Mouse (Mus musculus) Patski (cell line): ENCODE data around the gene Cox5a. TPM values are rescaled to one million over a fixed set of nuclear protein-coding genes. Genes with fewer than 3 reads are reported as not detected.

ENCODE experiments used
- ATAC-seq: fragments of 100-300 bp; one replicate; pipeline ENCODE4 v1.8.0; 2021
- CTCF ChIA-PET: fragments of 350-600 bp; sonication (Branson Sonifier 250); formaldehyde crosslinking; loops from one replicate; lab custom pipeline; 2022; ENCODE audit warnings: inconsistent platforms; lab: Charles Lee
- POLR2A ChIA-PET: fragments of 350-600 bp; sonication (Branson Sonifier 250); formaldehyde crosslinking; loops from one replicate; lab custom pipeline; 2022; ENCODE audit warnings: antibody characterized with exemption, inconsistent platforms; lab: Charles Lee
- DNase-seq: peaks from one replicate; pipeline ENCODE4 v3.0.0-alpha.2; 2011; ENCODE audit warnings: low read depth, low spot score
- H3K27me3 ChIP-seq: fragments of 371-371 bp; one replicate; pipeline ENCODE4 v1.5.1; 2021
- CTCF ChIP-seq: fragments of 100-300 bp; IDR thresholded peaks from one replicate; pipeline ENCODE4 v1.5.1; 2021
- in situ Hi-C: fragments of 300-500 bp; cut with MboI; formaldehyde crosslinking; loops from 3 replicates; pipeline ENCODE4 v1.11.1; 2018; ENCODE audit warnings: low pct_unique_long_range_greater_than_20kb, mixed read lengths
- polyA plus RNA-seq: library from polyadenylated mRNA; unstranded; gene quantifications from one replicate; pipeline ENCODE4 v1.2.3, GENCODE M21; 2021

The Cox5a gene
- polyA plus RNA-seq, 1 experiment from 2014 or later, result 1,082 TPM

DNA sequence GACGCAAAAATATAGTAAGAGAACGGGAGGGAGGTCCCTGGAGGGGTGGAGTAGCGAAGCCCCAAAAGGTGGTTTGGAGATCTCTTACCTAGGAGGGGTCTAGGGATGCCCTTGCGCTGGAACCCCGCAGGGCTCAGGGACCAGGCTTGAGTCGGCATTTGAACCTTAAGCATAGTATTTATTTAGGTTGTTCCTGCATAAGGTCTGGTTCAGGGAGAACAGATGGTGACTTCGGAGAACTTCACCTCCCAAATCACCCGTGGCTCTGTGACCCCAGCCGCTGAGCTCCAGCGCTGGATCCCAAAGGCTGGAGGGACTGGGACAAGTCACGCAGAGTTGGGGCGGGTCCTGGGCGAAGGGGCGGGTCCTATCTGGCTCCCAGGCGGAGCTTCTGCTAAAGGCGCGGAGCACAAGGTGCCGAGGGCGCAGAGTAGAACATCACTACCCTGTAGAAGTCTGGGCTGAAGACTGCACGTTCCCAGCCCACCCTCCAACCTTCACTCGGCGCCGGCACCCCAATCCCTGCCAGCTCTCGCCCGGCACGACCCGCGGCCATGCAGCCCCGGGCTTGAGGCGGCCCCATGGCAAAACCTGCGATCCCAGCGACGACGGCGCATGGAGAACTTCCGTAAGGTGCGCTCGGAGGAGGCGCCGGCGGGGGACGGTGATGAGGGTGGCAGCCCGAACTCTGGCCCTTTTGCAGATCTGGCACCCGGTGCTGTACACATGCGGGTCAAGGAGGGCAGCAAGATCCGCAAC lies 17.3 kb upstream of the Cox5a start, which contains the start of gene Rpp25:
Gene Rpp25 (plus strand): TSS at position 405 of the 759 bp plus-strand sequence.
- H3K27me3 ChIP-seq, result peaks cover 8% of the 10 kb centered on the region
- DNase-seq (no peak), ATAC-seq (no peak)
- no peak for TF ChIP-seq CTCF
- POLR2A ChIA-PET, result no interaction called here
- CTCF ChIA-PET, result no interaction called here
- in situ Hi-C loops, result no loop called here

GRCm38 (mm10) chr9:57504381-57504700 lies 16.7 kb upstream of the Cox5a start:
- H3K27me3 ChIP-seq, result peaks cover 5% of the 10 kb centered on the region
- CTCF ChIA-PET, result no interaction called here
- TF ChIP-seq CTCF, result no peak
- no peak for ATAC-seq
- POLR2A ChIA-PET, result no interaction called here
- in situ Hi-C loops, result no loop called here
- no peak for DNase-seq

DNA sequence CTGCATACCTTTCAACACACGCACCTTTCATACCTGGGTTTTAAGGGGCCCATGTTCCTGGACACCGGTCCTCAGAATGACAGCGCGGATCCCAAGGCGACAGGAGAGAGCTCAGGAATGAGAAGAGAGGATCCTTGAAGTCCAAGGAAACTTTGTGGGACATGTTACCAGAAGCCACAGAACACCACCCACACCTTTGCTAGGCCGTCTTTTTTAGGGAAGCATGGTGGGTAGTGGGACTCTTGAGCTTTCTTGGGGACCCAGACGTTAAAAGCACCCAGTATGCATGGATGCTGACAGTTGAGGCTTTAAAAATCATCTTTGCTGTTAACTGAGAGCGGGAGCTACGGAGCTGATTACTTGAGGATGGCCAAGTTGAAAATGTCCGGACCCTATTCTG lies 16.2 kb upstream of the Cox5a start:
- DNase-seq (no peak), ATAC-seq (no peak)
- no peak for TF ChIP-seq CTCF
- in situ Hi-C loops, result no loop called here
- ChIA-PET CTCF (interaction anchor here (0.7 to 2.0 kb wide), 2 partner anchors 12 to 19 kb away, joined by 3 to 9 read pairs; no protein-coding TSS in a partner anchor), POLR2A (interaction anchor here (1.3 kb wide), 1 partner anchor 9 kb away, joined by 4 read pairs; no protein-coding TSS in a partner anchor)
- H3K27me3 ChIP-seq, result peaks cover 5% of the 10 kb centered on the region

DNA sequence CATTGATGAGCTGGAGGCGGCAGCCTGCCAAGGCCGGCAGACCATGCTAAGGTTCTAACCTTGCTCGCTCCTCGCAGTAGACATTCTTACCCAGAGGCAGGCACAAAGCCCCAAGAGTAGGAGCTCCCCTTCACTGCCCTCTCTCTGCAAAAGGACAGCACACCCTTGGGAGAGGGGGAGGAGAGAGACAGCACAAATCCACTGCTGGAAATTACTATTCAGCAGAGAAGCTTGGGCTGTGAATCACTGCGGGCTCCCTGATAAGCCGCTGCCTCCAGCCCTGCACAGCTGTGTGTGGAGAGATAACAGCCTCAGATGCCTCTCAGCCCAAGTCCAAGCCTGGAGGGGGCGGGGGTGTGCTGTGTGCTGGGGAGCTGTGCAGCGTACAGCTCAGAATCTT lies 15.4 kb upstream of the Cox5a start:
- peak; percentile 67 for ATAC-seq
- POLR2A ChIA-PET, result interaction anchor here (1.3 kb wide), 1 partner anchor 9 kb away, joined by 4 read pairs; no protein-coding TSS in a partner anchor
- TF ChIP-seq CTCF, result no peak
- in situ Hi-C loops, result no loop called here
- H3K27me3 ChIP-seq, result peaks cover 5% of the 10 kb centered on the region
- CTCF ChIA-PET, result interaction anchor here (0.7 to 2.0 kb wide), 4 partner anchors 11 to 107 kb away, joined by 3 to 9 read pairs (median 3); no protein-coding TSS in a partner anchor
- DNase-seq, result no peak

DNA sequence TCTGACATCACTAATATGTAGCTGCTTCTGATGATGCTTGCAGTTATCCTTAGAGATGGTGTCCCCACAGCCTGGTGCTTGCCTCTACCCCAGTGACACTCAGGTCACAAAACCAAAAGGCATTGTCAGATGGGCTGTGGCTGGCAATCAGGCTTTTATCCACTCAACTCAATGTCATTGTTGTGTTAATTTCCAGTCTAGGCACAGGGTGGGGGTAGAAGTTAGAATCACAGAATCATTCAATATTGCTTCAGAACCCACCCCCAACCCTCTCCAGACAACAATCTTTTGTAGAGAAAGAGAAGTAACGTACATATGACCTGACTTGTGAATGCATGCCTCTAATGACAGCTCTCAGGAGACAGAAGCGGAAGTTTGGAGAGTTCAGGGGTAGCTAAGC lies 10.5 kb upstream of the Cox5a start:
- no peak for TF ChIP-seq CTCF
- no peaks in the 10 kb centered on the region for H3K27me3 ChIP-seq
- ATAC-seq (no peak), DNase-seq (no peak)
- in situ Hi-C loops, result no loop called here
- CTCF ChIA-PET, result no interaction called here
- POLR2A ChIA-PET, result no interaction called here

GRCm38 (mm10) chr9:57517113-57517512 lies 4.0 kb upstream of the Cox5a start:
- DNase-seq, result no peak
- peak; percentile 87 for TF ChIP-seq CTCF
- ChIA-PET POLR2A (interaction anchor here (0.6 kb wide), 1 partner anchor 229 kb away, joined by 3 read pairs; no protein-coding TSS in a partner anchor), CTCF (interaction anchor here (0.7 to 4.3 kb wide), 15 partner anchors 9 to 311 kb away, joined by 3 to 43 read pairs (median 3); no protein-coding TSS in a partner anchor)
- no peak for ATAC-seq
- H3K27me3 ChIP-seq, result no peaks in the 10 kb centered on the region
- in situ Hi-C loops, result no loop called here

GRCm38 (mm10) chr9:57520375-57521055 lies 559 bp upstream of the Cox5a start:
- in situ Hi-C loops, result loop anchor here (5.0 kb wide), 2 partner anchors 122 to 313 kb away; no protein-coding TSS in a partner anchor
- ATAC-seq, result peak; percentile 10
- TF ChIP-seq CTCF, result peak; percentile 44

GRCm38 (mm10) chr9:57522114-57522860 lies 1.2 kb downstream of the Cox5a start:
- in situ Hi-C loops, result loop anchor here (5.0 kb wide), 2 partner anchors 120 to 315 kb away; no protein-coding TSS in a partner anchor

More at GRCm38 (mm10) chr9:57520375-57521055, 559 bp upstream of the Cox5a start:
- ChIA-PET POLR2A (interaction anchor here (1.0 to 2.0 kb wide), 2 partner anchors 15 to 25 kb away, joined by 4 to 10 read pairs; no protein-coding TSS in a partner anchor), CTCF (interaction anchor here (1.0 kb wide), 1 partner anchor 16 kb away, joined by 6 read pairs; no protein-coding TSS in a partner anchor)
- H3K27me3 ChIP-seq, result no peaks in the 10 kb centered on the region
- no peak for DNase-seq

GRCm38 (mm10) chr9:57522861-57523246 lies 1.8 kb downstream of the Cox5a start:
- POLR2A ChIA-PET, result interaction anchor here (0.7 to 2.0 kb wide), 2 partner anchors 11 to 23 kb away, joined by 3 to 4 read pairs; no protein-coding TSS in a partner anchor
- DNase-seq, result no peak
- CTCF ChIA-PET, result interaction anchor here (0.7 kb wide), 1 partner anchor 12 kb away, joined by 3 read pairs; no protein-coding TSS in a partner anchor
- no peaks in the 10 kb centered on the region for H3K27me3 ChIP-seq
- in situ Hi-C loops, result loop anchor here (5.0 kb wide), 2 partner anchors 119 to 316 kb away; no protein-coding TSS in a partner anchor
- TF ChIP-seq CTCF, result no peak
- ATAC-seq, result no peak

More at GRCm38 (mm10) chr9:57522114-57522860, 1.2 kb downstream of the Cox5a start:
- no peaks in the 10 kb centered on the region for H3K27me3 ChIP-seq
- TF ChIP-seq CTCF, result no peak
- ChIA-PET CTCF (interaction anchor here (0.7 kb wide), 1 partner anchor 12 kb away, joined by 3 read pairs; no protein-coding TSS in a partner anchor), POLR2A (interaction anchor here (0.7 to 2.0 kb wide), 2 partner anchors 12 to 24 kb away, joined by 3 to 4 read pairs; no protein-coding TSS in a partner anchor)
- DNase-seq (no peak), ATAC-seq (no peak)
